Mouse (Mus musculus): Measurements from ENCODE around the gene Sacm1l. TPM values are rescaled to one million over a fixed set of nuclear protein-coding genes. Genes with fewer than 3 reads are reported as not detected.

Gene Sacm1l
- 48.5 and 52.7 TPM in 2 replicates for polyA plus RNA-seq (2015; fragmentation: Nextera tagmentation; extraction: Ambion mirVana)

DNA sequence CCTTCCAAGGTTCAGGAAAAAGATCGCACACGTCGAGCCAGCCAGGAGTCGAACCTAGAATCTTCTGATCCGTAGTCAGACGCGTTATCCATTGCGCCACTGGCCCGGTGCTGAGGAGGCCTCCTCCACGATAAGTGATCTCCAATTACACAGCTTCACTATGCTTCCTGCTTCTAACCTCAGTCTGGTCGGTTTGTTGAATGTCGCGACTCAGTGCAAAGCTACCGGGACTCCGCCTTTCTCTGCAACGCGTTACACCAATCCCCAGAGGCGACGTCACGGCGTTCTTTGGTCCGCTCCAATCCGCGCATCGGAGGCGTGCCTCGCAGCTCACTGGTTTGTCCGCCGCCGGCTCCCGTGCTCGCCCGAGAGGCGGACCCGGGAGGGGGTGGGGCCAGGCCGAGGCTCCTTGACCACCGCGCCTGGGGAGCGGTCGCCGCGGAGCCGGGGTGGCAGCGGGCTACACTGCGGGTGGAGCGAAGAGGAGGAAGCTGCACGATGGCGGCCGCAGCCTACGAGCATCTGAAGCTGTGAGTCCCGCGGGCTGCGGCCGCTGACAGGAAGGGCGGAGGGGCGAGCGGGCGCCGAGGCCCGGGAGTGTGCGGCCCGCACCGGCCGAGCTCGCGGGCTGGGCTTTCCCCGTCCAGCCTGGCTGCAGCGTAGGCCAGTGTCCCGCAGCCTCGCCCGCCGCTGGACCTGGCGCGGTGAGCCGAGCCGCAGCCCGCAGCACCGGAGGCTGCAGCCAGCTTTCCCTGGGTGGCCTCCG is at the start of gene Sacm1l:
TSS of gene Sacm1l (plus strand) at position 368 of the 766 bp plus-strand sequence.
- H3K9ac ChIP-seq = peak within 1 kb of the TSS; percentile 98
- H3K4me1 ChIP-seq = peaks cover 25% of the 10 kb centered on the region
- H3K4me3 ChIP-seq = peak within 1 kb of the TSS; percentile 97
- H3K36me3 ChIP-seq = no peaks in the 10 kb centered on the region
- ATAC-seq (ENCODE audit: low FRiP score, low read depth) = peak; percentile 99
- H3K4me2 ChIP-seq (replicated peaks) = peak within 1 kb of the TSS; percentile 77
- WGBS = under 1% methylated on average over 79 of the region's 79 CpGs
- H3K27me3 ChIP-seq = no peaks in the 10 kb centered on the region
- peak within 1 kb of the TSS; percentile 93 for H3K27ac ChIP-seq
- no peaks in the 10 kb centered on the region for H3K9me3 ChIP-seq

- Histone ChIP-seq H3K27ac (no peak overlapping the region), H3K4me2 (replicated peaks) (peak overlapping the region; percentile 95), H3K9me3 (no peaks in the 10 kb centered on the region), H3K4me1 (peaks cover 56% of the 10 kb centered on the region), H3K36me3 (peaks cover 39% of the 10 kb centered on the region), H3K9ac (peak overlapping the region; percentile 76), H3K27me3 (no peaks in the 10 kb centered on the region), H3K4me3 (peak overlapping the region; percentile 73)
- no peak for ATAC-seq (ENCODE audit: low FRiP score, low read depth)
- 92% methylated on average over 8 of the region's 8 CpGs for WGBS
These were observed 49.7 kb upstream of the Sacm1l start for GRCm38 (mm10) chr9:123479876-123480252.

DNA sequence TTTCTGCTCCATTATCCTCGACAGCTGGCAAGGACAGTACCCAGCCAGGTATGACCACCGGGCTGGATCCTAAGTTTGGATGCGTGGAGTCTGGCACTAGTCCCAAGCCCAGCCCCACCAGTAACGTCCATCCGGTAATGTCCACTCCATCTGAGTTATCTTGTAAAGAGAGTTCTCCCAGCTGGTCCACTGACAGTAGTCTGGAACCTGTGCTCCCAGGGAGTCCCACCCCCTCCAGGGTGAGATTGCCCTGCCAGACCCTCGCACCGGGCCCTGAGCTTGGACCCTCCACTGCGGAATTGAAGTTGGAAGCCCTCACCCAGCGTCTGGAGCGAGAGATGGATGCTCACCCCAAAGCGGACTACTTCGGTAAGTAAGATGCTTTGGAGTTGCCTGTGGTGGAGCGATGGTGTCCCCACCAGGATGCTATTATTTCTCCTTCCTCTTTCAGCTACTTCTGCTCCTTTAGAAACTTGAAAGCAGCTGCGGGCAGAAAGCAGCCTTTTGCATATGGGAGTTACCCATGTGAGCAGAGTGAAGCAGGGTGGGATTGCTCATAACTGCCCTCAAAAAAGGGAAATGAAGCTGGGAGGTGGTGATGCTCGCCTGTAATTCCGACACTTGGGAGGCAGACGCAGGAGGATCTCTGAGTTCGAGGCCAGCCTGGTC is 49.2 kb upstream of the Sacm1l start:
- ATAC-seq (ENCODE audit: low FRiP score, low read depth) = no peak
- Histone ChIP-seq H3K4me2 (replicated peaks) (peak overlapping the region; percentile 95), H3K4me3 (peak overlapping the region; percentile 73), H3K4me1 (peaks cover 56% of the 10 kb centered on the region), H3K9ac (peak overlapping the region; percentile 76), H3K36me3 (peaks cover 43% of the 10 kb centered on the region), H3K9me3 (no peaks in the 10 kb centered on the region), H3K27me3 (no peaks in the 10 kb centered on the region), H3K27ac (no peak overlapping the region)
- 80% methylated on average over 18 of the region's 18 CpGs for WGBS

DNA sequence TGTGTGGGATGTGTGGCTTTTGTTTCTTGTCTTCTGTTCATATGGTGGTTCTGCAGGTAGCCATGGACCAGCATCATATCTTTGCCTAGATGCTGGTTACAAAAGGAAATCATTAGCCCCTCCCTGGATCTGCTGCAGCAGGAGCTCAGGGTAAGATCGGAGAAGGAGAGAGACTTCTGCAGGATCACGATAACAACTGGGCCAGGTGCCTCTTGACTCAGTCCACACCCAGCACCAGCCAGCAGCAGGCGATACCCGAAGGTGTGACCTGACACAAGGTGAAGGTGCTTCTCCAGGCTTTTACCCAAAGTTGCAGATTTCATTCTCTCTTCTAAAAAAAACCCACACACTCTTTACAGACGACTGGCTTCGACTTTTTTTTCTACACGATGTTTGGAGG is 48.4 kb upstream of the Sacm1l start:
- no peaks in the 10 kb centered on the region for H3K9me3 ChIP-seq
- WGBS = 62% methylated on average over 7 of the region's 7 CpGs
- no peaks in the 10 kb centered on the region for H3K27me3 ChIP-seq
- peaks cover 56% of the 10 kb centered on the region for H3K4me1 ChIP-seq
- H3K4me2 ChIP-seq (replicated peaks) = peak overlapping the region; percentile 95
- peak overlapping the region; percentile 73 for H3K4me3 ChIP-seq
- peaks cover 50% of the 10 kb centered on the region for H3K36me3 ChIP-seq
- peak overlapping the region; percentile 76; the same call in 1 of the 2 replicates for H3K9ac ChIP-seq
- H3K27ac ChIP-seq = no peak overlapping the region
- ATAC-seq (ENCODE audit: low FRiP score, low read depth) = no peak

GRCm38 (mm10) chr9:123483598-123483997 is 46.0 kb upstream of the Sacm1l start:
- no peaks in the 10 kb centered on the region for H3K27me3 ChIP-seq
- WGBS = 100% methylated on average over 1 of the region's 1 CpGs
- H3K27ac ChIP-seq = no peak overlapping the region
- ATAC-seq (ENCODE audit: low FRiP score, low read depth) = no peak
- no peaks in the 10 kb centered on the region for H3K9me3 ChIP-seq
- peaks cover 60% of the 10 kb centered on the region for H3K36me3 ChIP-seq
- H3K4me2 ChIP-seq (replicated peaks) = no peak overlapping the region
- H3K4me3 ChIP-seq = no peak overlapping the region
- H3K4me1 ChIP-seq = peaks cover 61% of the 10 kb centered on the region
- no peak overlapping the region for H3K9ac ChIP-seq

DNA sequence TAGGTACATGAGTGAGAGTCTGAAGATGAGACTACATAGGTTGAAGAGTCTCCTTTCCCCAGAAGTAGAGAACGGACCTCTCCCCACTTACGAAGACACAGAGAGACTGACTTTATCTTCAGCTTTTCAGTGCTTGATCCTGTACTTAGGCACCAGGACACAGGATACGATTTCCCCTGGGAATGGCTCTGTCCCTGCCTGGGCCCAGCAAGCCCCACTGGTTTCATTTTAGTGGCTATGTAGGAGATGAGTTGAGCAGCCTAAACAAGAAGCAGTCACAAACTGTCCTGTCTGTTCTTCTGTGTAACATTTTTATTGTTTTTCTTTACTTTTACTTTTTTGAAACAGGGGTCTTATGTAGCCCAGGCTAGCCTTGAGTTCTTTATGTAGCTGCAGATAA is 44.7 kb upstream of the Sacm1l start:
- Histone ChIP-seq H3K27ac (no peak overlapping the region), H3K9me3 (no peaks in the 10 kb centered on the region), H3K4me2 (replicated peaks) (no peak overlapping the region), H3K27me3 (no peaks in the 10 kb centered on the region), H3K4me1 (peaks cover 65% of the 10 kb centered on the region), H3K4me3 (no peak overlapping the region), H3K36me3 (peaks cover 60% of the 10 kb centered on the region), H3K9ac (no peak overlapping the region)
- ATAC-seq (ENCODE audit: low FRiP score, low read depth) = no peak
- 95% methylated on average over 3 of the region's 3 CpGs for WGBS

- peaks cover 65% of the 10 kb centered on the region for H3K4me1 ChIP-seq
- WGBS = 95% methylated on average over 4 of the region's 4 CpGs
- no peaks in the 10 kb centered on the region for H3K9me3 ChIP-seq
- no peaks in the 10 kb centered on the region for H3K27me3 ChIP-seq
- H3K4me2 ChIP-seq (replicated peaks) = no peak overlapping the region
- H3K9ac ChIP-seq = no peak overlapping the region
- H3K4me3 ChIP-seq = no peak overlapping the region
- H3K27ac ChIP-seq = no peak overlapping the region
- no peak for ATAC-seq (ENCODE audit: low FRiP score, low read depth)
- peaks cover 53% of the 10 kb centered on the region for H3K36me3 ChIP-seq
These were observed 44.0 kb upstream of the Sacm1l start for GRCm38 (mm10) chr9:123485561-123485960.

DNA sequence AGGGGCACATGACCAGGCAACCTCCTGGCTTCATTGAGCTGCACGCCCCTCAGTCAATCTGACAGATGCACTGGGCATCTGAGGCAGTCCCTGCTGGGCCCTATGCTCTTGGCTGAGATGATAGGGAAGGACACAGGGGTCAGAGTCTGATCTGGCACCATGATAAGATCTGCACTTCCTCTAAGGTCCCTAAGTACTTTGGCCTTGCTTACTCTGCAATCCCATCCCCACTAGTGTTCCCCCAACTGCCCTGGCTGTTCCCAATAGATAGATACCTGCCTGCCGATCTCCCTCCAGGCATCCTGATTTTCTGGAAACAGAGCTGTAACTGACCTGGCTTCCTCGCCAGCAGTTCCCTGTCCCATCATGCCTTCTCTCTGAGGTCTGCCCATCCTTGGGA is 42.9 kb upstream of the Sacm1l start:
- Histone ChIP-seq H3K9ac (no peak overlapping the region), H3K4me1 (peaks cover 63% of the 10 kb centered on the region), H3K27me3 (no peaks in the 10 kb centered on the region), H3K4me2 (replicated peaks) (no peak overlapping the region), H3K27ac (no peak overlapping the region), H3K4me3 (no peak overlapping the region), H3K36me3 (peaks cover 45% of the 10 kb centered on the region), H3K9me3 (no peaks in the 10 kb centered on the region)
- no peak for ATAC-seq (ENCODE audit: low FRiP score, low read depth)
- WGBS = 68% methylated on average over 3 of the region's 3 CpGs

DNA sequence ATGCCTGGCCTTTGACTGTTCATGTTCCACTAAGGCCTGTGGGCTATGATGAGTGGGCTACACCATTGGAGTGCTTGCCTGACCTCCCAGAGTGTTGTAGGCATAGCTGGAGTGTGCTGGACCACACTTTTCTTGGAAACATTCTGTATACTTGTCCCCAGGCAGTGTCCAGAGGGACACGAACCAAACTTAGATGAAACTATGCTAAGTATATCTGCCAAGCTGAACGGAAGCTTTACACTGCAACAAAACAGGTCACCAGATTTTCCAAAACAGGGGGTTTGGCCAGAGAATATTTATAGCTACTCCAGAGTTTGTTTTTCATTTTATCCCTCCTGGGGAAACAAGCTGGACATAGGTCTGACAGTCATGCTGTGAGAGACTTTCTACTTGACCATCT is 40.5 kb upstream of the Sacm1l start:
- ATAC-seq (ENCODE audit: low FRiP score, low read depth) = no peak
- WGBS = 69% methylated on average over 2 of the region's 2 CpGs
- Histone ChIP-seq H3K9ac (no peak overlapping the region), H3K27ac (no peak overlapping the region; the same call in 1 of the 2 replicates), H3K4me3 (no peak overlapping the region), H3K9me3 (no peaks in the 10 kb centered on the region), H3K27me3 (no peaks in the 10 kb centered on the region), H3K36me3 (peaks cover 28% of the 10 kb centered on the region), H3K4me2 (replicated peaks) (no peak overlapping the region), H3K4me1 (peaks cover 53% of the 10 kb centered on the region)

GRCm38 (mm10) chr9:123489727-123490343 is 39.7 kb upstream of the Sacm1l start:
- peaks cover 53% of the 10 kb centered on the region for H3K4me1 ChIP-seq
- H3K4me3 ChIP-seq = no peak overlapping the region
- no peak overlapping the region for H3K9ac ChIP-seq
- peak overlapping the region; percentile 28; the same call in 1 of the 2 replicates for H3K27ac ChIP-seq
- peaks cover 21% of the 10 kb centered on the region for H3K36me3 ChIP-seq
- H3K9me3 ChIP-seq = no peaks in the 10 kb centered on the region
- H3K4me2 ChIP-seq (replicated peaks) = no peak overlapping the region
- no peaks in the 10 kb centered on the region for H3K27me3 ChIP-seq
- WGBS = 56% methylated on average over 9 of the region's 9 CpGs
- no peak for ATAC-seq (ENCODE audit: low FRiP score, low read depth)

DNA sequence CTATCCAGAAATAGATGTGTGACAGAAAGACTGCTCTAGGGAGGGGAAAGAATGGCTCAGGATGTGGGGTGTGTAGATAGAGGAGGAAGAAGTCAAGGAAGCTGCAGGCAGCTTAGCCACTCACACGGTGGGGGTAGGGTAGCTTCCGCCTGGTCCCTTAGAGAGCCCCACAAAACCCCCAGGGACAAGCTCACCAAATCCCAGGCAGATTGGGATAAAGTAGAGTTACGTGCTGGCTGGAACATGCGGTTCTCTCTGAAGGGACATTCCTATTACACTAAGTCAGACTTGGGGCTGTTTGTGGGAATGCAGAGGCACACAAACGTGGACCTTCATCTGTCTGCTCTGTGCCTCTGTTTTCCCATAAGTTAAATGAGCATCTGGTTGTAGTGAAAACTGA is 38.6 kb upstream of the Sacm1l start:
- Histone ChIP-seq H3K4me2 (replicated peaks) (0 out of 2 replicates have a peak overlapping the region, but pooled peaks have one; percentile 11), H3K4me1 (peaks cover 61% of the 10 kb centered on the region), H3K9me3 (no peaks in the 10 kb centered on the region), H3K4me3 (no peak overlapping the region), H3K27ac (peak overlapping the region; percentile 70), H3K27me3 (no peaks in the 10 kb centered on the region), H3K9ac (no peak overlapping the region), H3K36me3 (peaks cover 11% of the 10 kb centered on the region)
- peak; percentile 34; the same call in 1 of the 2 replicates for ATAC-seq (ENCODE audit: low FRiP score, low read depth)
- 55% methylated on average over 5 of the region's 5 CpGs for WGBS

Data from limb, embryonic 13.5 days (tissue).